Mouse (Mus musculus) megakaryocyte progenitor cell, adult 5-6 weeks (primary cell): ENCODE data around the gene Rnft2. TPM values are rescaled to one million over a fixed set of nuclear protein-coding genes. Genes with fewer than 3 reads are reported as not detected.

Source experiments
- ATAC-seq: replicated peaks from 2 replicates; pipeline ENCODE4 v1.8.0; 2016; ENCODE audit warnings: mild to moderate bottlenecking, moderate TSS enrichment, inconsistent platforms; ENCODE audit not compliant: poor library complexity
- total RNA-seq, 2 experiments: library from RNA; stranded (forward) in 1 of 2; stranded (reverse) in 1 of 2; fragments of 157-497, 149-512 nt in 1 of 2; fragments of 200-1000 nt in 1 of 2; gene quantifications; 2 replicates each; pipeline versions ENCODE4 v1.2.3 to v1.2.4; 2015 to 2017

Rnft2 gene
- total RNA-seq, 2 experiments from 2014 or later = 1.2 TPM; not detected in 1

DNA sequence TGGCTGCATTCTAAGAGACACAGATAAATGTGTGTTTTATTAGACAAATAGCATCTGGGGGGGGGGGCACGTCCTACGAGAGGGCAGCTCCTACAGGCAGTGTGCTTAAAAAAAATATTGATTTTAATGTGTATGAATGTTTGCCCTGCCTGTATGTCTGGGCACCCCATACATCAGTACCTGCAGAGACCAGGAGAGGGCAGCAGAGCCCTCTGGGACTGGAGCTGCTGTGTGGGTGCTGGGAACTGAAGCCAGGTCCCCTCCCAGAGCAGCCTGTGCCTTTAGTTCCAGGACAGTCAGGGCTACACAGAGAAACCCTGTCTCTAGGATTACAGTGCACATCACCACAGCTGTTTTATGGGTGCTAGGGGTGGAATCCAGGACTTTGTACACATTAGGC is 69.8 kb downstream of the Rnft2 start:
- 0 out of 2 replicates have a peak, but pooled peaks have one; percentile 36 for ATAC-seq

DNA sequence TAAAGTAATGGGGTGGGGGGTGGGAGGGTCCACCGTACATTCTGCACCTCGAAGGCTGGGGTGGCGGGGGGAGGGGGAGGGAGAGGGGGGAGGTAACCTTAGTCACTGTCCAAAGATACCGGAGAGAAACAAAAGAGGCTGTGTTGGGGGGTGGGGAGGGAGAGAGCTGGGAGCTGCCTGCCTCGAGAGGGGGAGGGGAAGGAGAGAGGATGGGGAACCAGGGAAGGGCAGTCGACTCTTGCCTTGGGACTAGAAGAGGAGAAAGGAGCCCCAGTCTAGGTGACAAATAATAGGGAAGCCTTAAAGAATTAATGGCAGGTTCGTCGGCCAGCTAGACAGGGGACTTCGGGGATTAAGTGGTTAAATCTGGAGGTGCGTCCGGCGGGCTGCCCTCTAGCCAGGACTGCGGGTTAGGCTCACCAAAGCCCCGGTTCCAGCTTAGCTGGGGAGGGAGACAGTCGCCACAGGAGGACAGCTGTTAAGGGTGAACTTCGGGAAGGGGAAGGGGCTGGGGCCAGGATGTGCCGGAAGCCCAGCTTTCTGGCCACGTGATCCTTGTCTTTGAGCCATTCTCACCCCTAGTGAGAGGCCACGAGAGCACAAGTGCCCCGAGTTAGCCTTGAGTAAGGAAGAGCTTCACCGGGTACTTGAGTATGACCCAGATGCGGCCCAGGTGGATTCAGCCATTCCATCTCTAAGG is 70.5 kb downstream of the Rnft2 start:
- no peak for ATAC-seq

DNA sequence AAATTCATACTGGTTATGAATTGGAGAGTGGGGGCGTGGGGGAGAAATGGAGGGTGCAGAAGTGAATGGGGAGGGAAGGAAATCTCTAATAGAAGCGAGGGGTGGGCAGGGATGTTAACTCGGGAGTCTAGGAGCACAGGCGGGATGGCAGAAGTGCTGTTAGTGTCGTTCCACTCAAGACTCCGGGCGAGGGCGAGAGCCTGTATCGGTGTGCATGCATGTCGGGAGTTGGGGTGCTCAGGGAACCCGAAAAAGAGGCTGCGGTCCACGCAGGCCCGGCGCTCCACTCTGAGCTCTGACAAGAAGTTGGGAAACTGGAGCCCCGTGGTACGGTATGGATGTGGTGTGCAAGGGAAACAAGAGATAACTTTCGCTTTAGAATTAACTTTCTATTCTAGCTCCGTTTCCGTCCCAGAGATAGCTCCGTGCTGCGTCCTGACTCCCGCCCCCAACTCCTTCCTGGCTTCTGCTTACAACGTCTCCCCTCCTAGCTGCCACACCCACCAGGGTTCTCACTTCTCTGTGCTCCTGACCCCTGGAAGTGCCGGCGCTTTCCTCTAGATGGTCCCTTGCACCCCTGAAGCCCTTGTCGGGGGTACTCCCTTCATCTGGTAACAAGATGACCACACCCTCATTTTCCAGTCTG is 72.7 kb downstream of the Rnft2 start:
- ATAC-seq = peak; percentile 9; the same call in 1 of the 2 replicates

DNA sequence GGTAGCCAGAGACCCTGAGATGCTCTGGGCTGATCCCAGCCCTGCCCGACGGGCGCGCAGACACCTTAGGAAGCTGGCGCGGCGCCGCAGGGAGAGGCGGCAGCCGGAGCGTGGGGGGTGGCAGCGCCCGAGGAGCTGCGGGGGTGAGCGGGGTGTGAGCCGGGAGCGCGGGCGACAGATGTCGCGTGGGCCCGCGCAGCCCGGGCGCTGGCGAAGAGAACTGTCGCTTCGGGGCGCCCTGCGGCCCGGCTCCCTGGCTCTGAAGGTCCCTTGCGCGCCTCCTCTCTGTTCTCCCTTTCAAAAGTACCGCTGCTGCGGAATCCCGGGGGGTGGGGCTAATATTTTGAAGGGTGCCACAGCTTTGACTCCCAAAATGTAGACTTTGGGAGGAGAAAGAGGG is 73.3 kb downstream of the Rnft2 start:
- ATAC-seq = no peak

DNA sequence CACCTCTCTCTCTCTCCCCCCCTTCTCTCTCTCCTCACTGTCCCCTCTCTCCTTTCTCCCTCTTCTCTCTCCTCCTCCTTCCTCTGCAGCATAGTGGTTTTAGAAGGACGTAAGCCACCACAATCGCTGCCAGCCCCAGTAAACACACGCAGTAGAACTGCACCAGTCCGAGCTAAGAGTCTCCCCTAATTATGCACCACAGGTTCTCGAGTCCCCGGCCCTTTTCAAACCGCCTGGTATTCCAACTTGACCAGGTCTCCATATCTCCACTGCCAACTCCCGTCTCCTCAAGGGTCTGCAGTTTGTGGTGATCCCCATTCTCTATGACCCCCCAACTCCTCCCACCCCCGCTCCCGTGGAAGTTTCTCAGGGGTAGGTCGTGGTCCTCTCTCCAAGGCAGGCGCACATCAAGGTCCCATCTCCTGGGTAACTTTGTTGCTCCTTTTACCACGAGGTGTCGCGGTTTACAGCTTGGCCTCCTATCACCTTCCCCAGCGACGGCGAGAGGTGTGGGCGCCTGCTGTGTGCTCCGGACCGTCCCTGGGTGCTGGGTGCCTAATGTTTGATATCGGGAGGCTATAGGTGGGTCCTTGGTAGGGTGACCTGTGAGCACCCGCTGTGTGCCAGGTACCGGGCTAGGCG is 73.9 kb downstream of the Rnft2 start:
- peak; percentile 49; the same call in 1 of the 2 replicates for ATAC-seq

DNA sequence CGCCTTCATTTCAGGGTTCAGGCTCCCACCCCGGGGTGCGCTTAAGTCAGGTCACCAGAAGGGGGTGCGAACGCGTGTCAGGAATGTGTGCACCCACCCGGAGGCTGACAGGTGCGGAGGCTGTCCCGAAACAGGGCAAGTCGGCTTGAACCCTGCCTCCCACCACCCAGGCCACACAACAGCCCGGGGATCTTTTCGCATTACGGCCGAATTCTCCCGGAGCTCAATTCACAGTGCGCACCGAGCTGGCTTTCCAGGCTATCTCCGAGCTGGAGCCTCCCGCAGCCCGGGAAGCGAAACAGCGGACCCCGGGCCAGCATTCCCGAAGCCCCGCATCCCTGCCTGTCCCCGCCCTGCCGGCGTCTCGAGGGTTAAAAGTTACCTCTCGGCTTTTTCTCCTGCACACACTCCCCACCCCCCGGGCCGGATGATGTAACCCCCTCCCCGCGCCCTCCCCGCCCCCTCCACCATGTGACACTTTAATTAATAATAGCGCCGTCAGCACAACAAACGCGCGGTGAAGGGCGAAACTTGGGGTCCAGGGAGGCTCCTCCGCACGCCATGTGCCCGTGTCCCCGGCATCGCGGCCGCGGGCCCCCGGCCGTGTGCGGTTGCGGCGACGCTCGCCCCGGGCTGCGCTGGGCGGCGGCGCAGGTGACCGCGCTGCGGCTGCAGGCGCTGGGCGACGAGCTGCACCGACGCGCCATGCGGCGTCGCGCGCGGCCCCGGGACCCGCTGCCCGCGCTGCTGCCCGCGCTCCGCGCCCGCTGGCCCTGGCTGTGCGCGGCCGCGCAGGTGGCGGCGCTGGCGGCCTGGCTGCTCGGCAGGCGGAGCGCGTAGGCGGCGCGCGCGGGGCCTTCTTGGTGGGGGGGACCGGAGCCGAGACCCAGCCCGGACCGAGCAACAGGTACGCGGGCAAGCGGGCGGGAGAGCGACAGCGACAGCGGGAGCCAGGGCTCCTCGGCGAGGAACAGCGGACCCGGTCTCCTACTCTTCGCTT is 75.4 kb downstream of the Rnft2 start:
- 0 out of 2 replicates have a peak, but pooled peaks have one; percentile 30 for ATAC-seq

DNA sequence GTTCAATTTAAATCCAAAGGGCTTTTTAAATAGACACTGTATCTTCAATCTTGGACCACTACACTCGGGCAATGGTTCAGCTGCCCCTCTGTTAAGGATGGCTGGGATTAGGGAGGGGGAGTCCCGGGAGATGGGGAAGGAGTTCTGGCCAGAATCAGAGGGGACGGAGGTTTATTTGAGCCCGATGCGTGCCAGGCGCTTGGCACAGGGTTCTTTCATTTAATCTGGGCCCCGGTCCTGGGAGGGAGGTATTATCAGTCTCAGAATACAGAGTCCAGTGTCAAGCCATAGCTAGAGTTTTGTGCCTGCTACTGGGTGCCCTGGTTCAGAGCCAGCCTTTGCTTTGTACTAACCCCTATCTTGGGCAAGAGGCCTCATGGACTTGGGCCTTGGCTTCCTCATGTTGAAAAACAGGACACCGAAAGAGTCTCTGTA is 77.3 kb downstream of the Rnft2 start:
- ATAC-seq = no peak

DNA sequence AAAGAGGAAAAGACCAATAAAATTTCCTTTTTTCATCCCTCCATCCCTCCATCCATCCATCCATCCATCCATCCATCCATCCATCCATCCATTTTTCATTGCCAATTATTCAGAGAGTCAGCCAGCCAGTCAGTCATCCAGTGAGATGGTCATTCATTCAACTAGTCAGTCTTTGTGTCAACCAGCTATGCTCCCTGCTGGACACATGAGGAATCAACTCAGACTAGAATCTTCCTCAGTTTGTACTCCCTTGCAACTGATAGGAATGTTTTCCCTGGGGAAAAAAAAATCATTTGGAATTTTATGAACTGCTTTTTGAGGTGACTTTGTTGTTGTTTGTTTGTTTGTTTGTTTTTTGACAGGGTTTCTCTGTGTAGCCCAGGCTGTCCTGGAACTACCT is 79.5 kb downstream of the Rnft2 start:
- no peak for ATAC-seq

DNA sequence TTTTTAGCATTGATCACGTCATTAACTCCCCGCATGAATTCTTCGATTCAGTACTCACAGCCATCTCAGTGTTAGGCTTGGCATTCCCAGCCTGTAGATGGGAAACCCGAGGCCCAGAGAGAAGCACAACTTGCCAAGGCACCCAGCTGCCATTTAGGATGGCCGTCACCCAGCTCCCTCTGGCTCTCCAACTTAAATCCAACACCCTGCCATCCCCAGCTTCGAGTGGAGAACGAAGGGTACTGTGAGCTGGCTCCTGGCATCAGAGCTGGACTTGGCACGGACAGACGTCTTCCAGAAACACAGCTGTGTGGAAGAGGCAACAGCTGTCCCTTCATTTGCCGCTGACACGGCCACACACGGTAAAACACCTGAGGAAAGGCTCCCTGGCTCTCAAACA is 80.3 kb downstream of the Rnft2 start, which contains the start of gene Hrk:
Gene Hrk (plus strand): TSS at position 68 of the 400 bp plus-strand sequence.
- ATAC-seq = no peak

DNA sequence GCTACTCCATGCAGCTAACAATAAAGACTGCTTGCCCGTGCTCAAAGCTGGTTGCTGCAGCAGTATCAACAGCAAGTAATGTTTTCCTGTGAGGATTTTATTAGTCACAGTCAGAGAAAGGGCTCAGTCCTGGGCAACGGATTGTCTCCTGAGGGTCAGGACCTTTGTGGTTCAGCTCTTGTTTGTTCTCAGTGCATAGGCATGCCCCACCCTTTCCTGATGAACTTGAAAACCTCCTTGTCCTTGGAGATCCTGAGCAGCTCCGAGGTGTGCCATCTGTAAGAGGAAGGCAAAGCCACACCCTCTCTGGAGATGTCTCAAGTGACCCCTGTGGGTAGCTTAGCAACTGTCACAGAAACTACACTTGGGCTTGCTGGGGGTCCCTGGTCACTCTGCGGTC is 84.2 kb downstream of the Rnft2 start:
- no peak for ATAC-seq

DNA sequence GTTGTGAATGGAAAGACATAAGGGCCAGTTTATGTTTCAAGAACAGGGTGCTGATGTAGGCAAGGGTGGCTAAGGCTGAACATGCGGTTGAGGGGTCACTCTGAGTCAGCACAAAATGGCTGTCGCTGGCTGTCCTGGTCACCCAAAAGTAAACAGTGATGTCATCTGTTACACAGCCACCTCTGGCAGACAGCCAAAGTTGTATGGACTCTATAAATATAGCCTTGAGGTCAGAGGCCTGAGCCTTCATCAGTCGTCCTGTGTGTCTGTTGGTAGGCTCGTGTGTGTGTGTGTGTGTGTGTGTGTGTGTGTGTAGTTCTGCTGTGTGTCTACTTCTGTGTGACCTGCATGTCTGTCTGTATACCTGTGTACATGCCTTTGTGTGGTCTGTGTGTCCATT is 87.9 kb downstream of the Rnft2 start:
- ATAC-seq = no peak

DNA sequence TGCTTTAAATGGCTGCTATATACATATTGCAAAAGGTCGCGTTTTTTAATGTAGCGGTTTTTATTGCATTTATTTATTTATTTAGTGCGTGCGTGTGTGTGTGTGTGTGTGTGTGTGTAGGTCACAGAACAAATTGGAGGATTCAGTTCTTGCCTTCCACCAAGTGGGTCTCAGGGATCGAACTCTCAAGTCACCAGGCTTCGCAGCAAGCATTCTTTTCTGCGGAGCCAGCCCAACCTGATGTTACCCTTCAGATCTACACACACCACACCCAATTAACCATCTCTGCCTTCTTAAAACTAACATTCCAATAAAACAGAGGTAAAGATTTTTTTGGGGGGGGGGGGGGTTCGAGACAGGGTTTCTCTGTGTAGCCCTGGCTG is 89.4 kb downstream of the Rnft2 start:
- ATAC-seq = no peak

DNA sequence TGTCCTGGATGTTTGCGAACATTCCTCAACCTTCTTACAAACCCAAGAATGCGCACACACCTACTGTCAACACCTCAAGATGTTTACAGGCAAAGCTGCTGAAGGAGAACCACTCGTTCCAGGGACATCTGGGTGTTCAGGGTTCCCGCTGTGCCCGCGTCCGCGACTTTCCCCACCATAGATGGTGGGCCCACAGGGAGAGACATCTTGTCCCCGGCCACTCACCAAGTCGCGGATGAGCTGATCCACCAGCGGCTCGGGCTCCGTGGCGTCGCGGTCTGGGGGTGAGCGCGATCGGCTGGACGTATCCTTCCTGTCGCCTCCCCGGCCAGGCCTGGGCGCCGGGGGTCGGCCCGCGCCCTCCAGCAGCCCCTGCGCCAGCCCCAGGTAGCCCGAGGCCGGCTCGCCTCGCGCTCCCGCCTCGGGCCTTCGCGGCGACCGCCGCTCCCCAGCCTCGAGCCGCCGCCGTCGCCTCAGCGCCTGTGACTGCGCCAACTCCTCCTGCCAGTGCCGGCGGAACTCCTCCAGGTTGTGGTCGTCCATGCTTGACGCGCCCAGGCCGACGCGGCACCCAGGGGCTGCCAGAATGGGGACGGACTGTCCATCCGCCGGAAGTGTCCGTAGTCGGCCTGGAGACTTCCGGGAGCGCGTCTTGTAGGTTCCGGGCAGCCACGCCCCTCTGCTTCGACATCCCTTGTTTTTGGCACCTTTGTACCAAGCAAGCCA is 89.9 kb downstream of the Rnft2 start, which contains the start of gene Fbxw8:
Gene Fbxw8 (minus strand): TSS at position 626 of the 726 bp plus-strand sequence.
- peak; percentile 99 for ATAC-seq

DNA sequence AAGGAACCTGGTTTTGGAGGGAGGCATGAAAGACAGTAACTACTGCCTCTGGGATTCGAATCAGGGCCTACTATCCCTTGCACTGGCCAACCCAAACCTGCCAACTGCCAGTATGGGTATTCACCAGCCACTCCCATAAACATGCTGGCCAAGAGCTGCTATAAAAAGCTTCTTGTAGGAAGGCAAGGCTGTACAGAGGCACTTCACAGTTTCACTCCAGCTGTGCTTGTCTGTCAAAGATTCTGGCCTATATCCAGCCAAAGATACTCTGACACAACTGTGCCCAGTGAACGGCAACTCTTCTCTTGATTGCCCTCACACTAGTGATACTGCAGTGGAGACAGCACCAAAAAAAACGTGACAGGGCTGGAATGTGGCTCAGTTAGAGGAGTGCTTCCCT is 95.2 kb downstream of the Rnft2 start:
- no peak for ATAC-seq

DNA sequence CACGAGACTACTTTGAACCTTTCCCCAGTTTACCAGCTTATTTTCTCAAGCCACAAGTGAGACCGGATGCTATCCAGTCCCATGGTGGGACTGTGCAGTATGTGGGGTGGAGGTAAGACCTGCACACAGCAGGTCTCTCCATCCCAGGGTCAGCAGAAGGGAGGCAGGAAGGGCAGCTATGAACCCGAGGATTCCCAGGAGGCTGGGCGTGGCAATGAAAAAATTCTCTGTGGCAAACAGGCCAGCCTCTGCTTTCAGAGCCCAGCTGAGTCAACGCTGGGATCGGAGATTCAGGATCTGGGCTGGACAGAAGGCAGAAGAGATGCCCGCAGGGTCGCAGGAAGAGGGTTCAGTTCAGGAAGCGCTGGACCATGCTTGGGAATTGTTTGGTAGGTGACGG is 97.7 kb downstream of the Rnft2 start:
- ATAC-seq = no peak

DNA sequence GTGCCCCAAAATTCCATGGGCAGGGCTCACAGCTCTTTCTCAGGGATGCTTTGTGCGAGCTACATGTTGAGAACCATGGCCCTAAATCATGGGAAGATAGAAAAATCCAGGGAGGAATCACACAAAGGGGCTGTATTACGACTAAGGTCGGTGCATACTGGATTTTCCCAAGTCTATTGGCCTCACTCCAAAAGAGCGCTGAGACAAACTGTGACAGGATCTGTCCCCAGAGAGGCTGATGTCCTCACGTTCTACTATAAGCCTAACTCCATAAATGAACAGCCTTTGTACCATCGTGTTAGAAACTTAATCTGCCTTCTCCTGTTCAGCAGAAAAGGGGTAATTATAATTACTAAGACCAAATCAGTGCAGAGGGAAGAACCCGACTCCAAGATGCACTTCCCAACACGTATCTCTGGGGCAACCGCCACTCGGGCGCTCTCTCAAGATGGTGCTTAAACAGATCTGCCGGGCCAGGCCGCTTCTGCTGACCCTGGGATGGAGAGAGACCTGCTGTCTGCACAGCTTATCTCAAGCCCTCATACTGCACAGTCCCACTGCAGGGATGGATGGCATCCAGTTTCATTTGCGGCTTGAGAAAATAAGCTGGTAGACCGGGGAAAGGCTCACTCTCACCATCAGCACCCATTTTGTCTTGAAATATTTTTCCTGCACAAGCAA is 98.8 kb downstream of the Rnft2 start:
- no peak for ATAC-seq

DNA sequence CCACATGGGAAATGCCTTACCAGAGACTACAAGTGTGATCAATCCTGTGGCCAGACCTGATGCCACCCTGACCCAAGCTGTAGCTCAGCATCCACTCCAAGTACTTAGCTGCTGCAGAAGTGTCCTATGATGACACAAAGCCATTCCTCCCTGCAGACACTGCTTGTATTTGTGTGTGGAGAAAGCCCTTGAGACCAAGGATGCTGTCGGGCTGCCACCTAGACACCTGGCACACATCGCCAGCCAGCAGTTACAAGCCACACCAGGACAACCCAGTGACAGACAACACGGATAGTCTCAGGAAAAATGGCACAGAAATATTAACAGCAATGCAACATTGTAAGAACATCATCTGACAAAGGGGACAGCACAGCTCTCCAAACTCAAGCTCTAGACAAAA is 99.5 kb downstream of the Rnft2 start:
- ATAC-seq = no peak

DNA sequence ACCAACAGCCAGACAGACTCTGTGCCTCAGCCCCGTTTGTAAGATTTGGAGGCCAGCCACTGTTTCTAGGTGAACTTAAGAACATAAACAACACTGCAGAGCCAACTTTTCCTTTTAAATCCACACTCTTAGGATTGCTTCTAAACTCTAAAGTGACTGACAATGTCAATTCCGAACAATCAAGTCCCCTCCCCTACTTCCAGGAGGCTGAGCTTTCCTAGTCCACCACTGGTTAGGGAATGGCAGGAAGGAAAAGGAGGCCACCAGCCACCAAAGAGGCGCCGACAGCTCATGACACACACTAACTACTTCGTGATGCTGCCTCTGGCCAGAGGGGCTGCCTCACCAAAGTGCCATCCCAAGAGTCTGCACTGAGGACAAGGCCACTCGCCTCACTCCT is 100.1 kb downstream of the Rnft2 start:
- ATAC-seq = no peak

DNA sequence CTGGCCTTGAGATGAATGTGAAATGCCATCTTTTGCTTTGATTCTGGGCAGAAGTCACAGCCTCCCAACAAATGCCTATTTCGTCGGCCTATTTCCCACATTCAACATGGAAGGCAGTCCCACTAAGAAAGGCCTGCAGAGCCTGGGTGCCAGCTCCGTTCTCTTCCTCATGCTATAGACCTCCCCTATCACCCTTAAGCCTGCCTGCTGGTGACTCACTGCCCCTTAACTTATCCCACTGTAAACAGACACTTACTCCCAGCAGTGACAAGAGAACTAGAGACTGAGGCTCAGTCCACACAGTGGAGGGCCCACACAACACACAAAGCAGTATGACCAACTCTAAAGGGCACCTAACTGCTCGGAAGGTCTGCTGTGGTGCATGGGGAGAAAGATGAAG is 100.6 kb downstream of the Rnft2 start:
- ATAC-seq = no peak
